8 mouse cellular contexts compared by ENCODE assay signal in genomic region chr15:96284711-96285322, GRCm38 (mm10). TPM values are rescaled to one million over a fixed set of nuclear protein-coding genes. Genes with fewer than 3 reads are reported as not detected.
DNase-seq lines count a peak whose midpoint lies in the region; ATAC-seq and TF ChIP-seq lines count a peak whose summit lies in the region.

No protein-coding gene starts in this region.

- peak overlapping the region; percentile 93 for H3K27ac ChIP-seq in thymus, adult 2 months (ENCODE audit: control insufficient read depth, insufficient read depth, low read length)
- H3K27ac ChIP-seq in brown adipose tissue, adult 24 weeks (replicated peaks; ENCODE audit: low read depth, low read length): peak overlapping the region; percentile 93
- peak overlapping the region; percentile 100 for H3K27ac ChIP-seq in kidney, embryonic 15.5 days
- H3K27ac ChIP-seq in liver, postnatal 0 days (ENCODE audit: low read depth): peak overlapping the region; percentile 100

- peak; percentile 41 for ATAC-seq in kidney, embryonic 15.5 days (replicated peaks; ENCODE audit: low FRiP score)
- ATAC-seq in liver, postnatal 0 days: peak; percentile 5
- no peak for ATAC-seq in activated CD4-positive, CD25-positive, alpha-beta regulatory T cell, adult 4 months

- peaks cover 11% of the 10 kb centered on the region for H3K4me1 ChIP-seq in thymus, adult 2 months (replicated peaks; ENCODE audit: control insufficient read depth, insufficient read depth, low read length)
- H3K4me1 ChIP-seq in brown adipose tissue, adult 24 weeks (ENCODE audit: control insufficient read depth, insufficient read depth, insufficient read length, low read length): peaks cover 19% of the 10 kb centered on the region
- peaks cover 34% of the 10 kb centered on the region for H3K4me1 ChIP-seq in kidney, embryonic 15.5 days
- peaks cover 29% of the 10 kb centered on the region for H3K4me1 ChIP-seq in liver, postnatal 0 days (ENCODE audit: insufficient read depth)

- H3K4me3 ChIP-seq in thymus, adult 2 months (ENCODE audit: control insufficient read depth, insufficient read depth, low read length): peak overlapping the region; percentile 99
- H3K4me3 ChIP-seq in brown adipose tissue, adult 24 weeks (ENCODE audit: insufficient read depth, low read depth, low read length): peak overlapping the region; percentile 96
- peak overlapping the region; percentile 89 for H3K4me3 ChIP-seq in kidney, embryonic 15.5 days (replicated peaks)
- peak overlapping the region; percentile 95 for H3K4me3 ChIP-seq in liver, postnatal 0 days (ENCODE audit: low read depth, low read length)

- DNase-seq in thymus, adult 2 months: peak; percentile 56
- no peak for DNase-seq in thymus, postnatal 10 days (ENCODE audit: low spot score in 2 of 2)
- DNase-seq in frontal cortex, postnatal 36 days (ENCODE audit: low spot score in 2 of 2): peak; percentile 43 to 52
- DNase-seq in liver, postnatal 0 days: peak; percentile 70
- peak; percentile 44 for DNase-seq in ovary, postnatal 10 days (ENCODE audit: low spot score)

- H3K9ac ChIP-seq in kidney, embryonic 15.5 days: peak overlapping the region; percentile 99
- H3K9ac ChIP-seq in liver, postnatal 0 days (replicated peaks): peak overlapping the region; percentile 99

- H3K36me3 ChIP-seq in thymus, adult 2 months (ENCODE audit: control insufficient read depth, insufficient read depth, low read length): no peaks in the 10 kb centered on the region
- H3K36me3 ChIP-seq in kidney, embryonic 15.5 days: peaks cover 22% of the 10 kb centered on the region
- peaks cover 6% of the 10 kb centered on the region for H3K36me3 ChIP-seq in liver, postnatal 0 days (replicated peaks; ENCODE audit: insufficient read depth, low read length)

- no peaks in the 10 kb centered on the region for H3K27me3 ChIP-seq in thymus, adult 2 months (ENCODE audit: control insufficient read depth, insufficient read depth, low read length)
- no peaks in the 10 kb centered on the region for H3K27me3 ChIP-seq in kidney, embryonic 15.5 days
- H3K27me3 ChIP-seq in liver, postnatal 0 days (ENCODE audit: insufficient read depth, low read length): no peaks in the 10 kb centered on the region

- no peak for TF ChIP-seq CTCF in thymus, adult 2 months (IDR thresholded peaks at IDR 0.05; ENCODE audit: borderline replicate concordance, control insufficient read depth, extremely low read depth, insufficient read depth, low read length, poor library complexity)
- TF ChIP-seq CTCF in liver, postnatal 0 days (IDR thresholded peaks at IDR 0.05; ENCODE audit: low read depth): no peak

- WGBS in thymus, adult 2 months: under 1% methylated on average over 67 of the region's 67 CpGs
- WGBS in kidney, embryonic 15.5 days: under 1% methylated on average over 64 of the region's 67 CpGs
- 2% methylated on average over 60 of the region's 67 CpGs for WGBS in liver, postnatal 0 days (ENCODE audit: insufficient replicate concordance)

- TF ChIP-seq EP300 in liver, postnatal 0 days (IDR thresholded peaks at IDR 0.05; ENCODE audit: low read depth): no peak

- peak overlapping the region; percentile 69 for H3K4me2 ChIP-seq in kidney, embryonic 15.5 days
- H3K4me2 ChIP-seq in liver, postnatal 0 days (ENCODE audit: low read depth, low read length): peak overlapping the region; percentile 89

- peak; percentile 9 for TF ChIP-seq POLR2A in thymus, adult 2 months (IDR thresholded peaks at IDR 0.05; ENCODE audit: control insufficient read depth, extremely low read depth, insufficient read depth, low read length, poor library complexity)

- H3K9me3 ChIP-seq in kidney, embryonic 15.5 days (replicated peaks): no peaks in the 10 kb centered on the region
- no peaks in the 10 kb centered on the region for H3K9me3 ChIP-seq in liver, postnatal 0 days (ENCODE audit: low read length)

RNA-seq across cellular contexts. Expression of gene Arid2, which starts 2.5 kb away (rescaled TPM):
- polyA plus RNA-seq in thymus, adult 2 months (2012; rRNA removed): 70.8 and 85.7 TPM in 2 replicates
- 6.7 and 7.4 TPM in 2 replicates for polyA plus RNA-seq in brown adipose tissue, adult 24 weeks (2012; ENCODE audit: insufficient read depth, insufficient read length, missing spikeins)
- 25.3 and 26.1 TPM in 2 replicates for polyA plus RNA-seq in kidney, embryonic 15.5 days (2015; fragmentation: Nextera tagmentation; extraction: Ambion mirVana)
- 5.5 and 5.9 TPM in 2 replicates for polyA plus RNA-seq in liver, postnatal 0 days (2015; fragmentation: Nextera tagmentation; extraction: Ambion mirVana)
- 10 to 100 TPM; 16.6 to 21.0 TPM for polyA plus RNA-seq in activated CD4-positive, CD25-positive, alpha-beta regulatory T cell, adult 4 months (2017; shearing (Covaris generic))

Comparison
In these comparisons a context has a peak if more than half of its experiments do, and no peak if none do; other contexts are left out.
1. DNase-seq: peak in thymus, adult 2 months (single experiment), frontal cortex, postnatal 36 days (2 of 2), liver, postnatal 0 days (single experiment) and ovary, postnatal 10 days (single experiment); none in thymus, postnatal 10 days (0 of 2).
2. Peak in every context shown above with its lines, with median percentiles within 50 percentile points of each other: H3K27ac ChIP-seq and H3K4me3 ChIP-seq.